Mouse (Mus musculus) kidney, postnatal 10 days (tissue): ENCODE results near the gene Lin7b.

ENCODE experiments used
- DNase-seq: peaks from one replicate; pipeline ENCODE4 v3.0.0; 2021; ENCODE audit warnings: mixed read lengths

Gene Lin7b

GRCm38 (mm10) chr7:45346905-45347304, 23.5 kb downstream of the Lin7b start:
- DNase-seq: no peak

GRCm38 (mm10) chr7:45343543-45343942, 26.8 kb downstream of the Lin7b start:
- DNase-seq: no peak

GRCm38 (mm10) chr7:45342081-45342480, 28.3 kb downstream of the Lin7b start:
- no peak for DNase-seq

- DNase-seq: peak; percentile 84
Observed at GRCm38 (mm10) chr7:45341303-45341702, 29.1 kb downstream of the Lin7b start.

GRCm38 (mm10) chr7:45340669-45341068, 29.7 kb downstream of the Lin7b start:
- peak; percentile 72 for DNase-seq

- DNase-seq: no peak
Observed at GRCm38 (mm10) chr7:45340066-45340442, 30.3 kb downstream of the Lin7b start.

- DNase-seq: peak; percentile 83
Observed at GRCm38 (mm10) chr7:45339410-45340065, 30.8 kb downstream of the Lin7b start.

- peak; percentile 78 for DNase-seq
Observed at GRCm38 (mm10) chr7:45338161-45338911, 32.0 kb downstream of the Lin7b start.

- no peak for DNase-seq
Observed at GRCm38 (mm10) chr7:45337469-45337868, 32.9 kb downstream of the Lin7b start.

GRCm38 (mm10) chr7:45336319-45336718, 34.1 kb downstream of the Lin7b start:
- DNase-seq: no peak

- DNase-seq: no peak
Observed at GRCm38 (mm10) chr7:45335056-45335455, 35.3 kb downstream of the Lin7b start, which contains the start of gene Hrc. Hrc (plus strand) TSS chr7:45335290.

- no peak for DNase-seq
Observed at GRCm38 (mm10) chr7:45334605-45335004, 35.8 kb downstream of the Lin7b start.

GRCm38 (mm10) chr7:45333431-45333982, 36.9 kb downstream of the Lin7b start, which contains the start of gene Trpm4:
Trpm4 (minus strand) TSS chr7:45333780.
- DNase-seq: peak; percentile 94

GRCm38 (mm10) chr7:45332685-45333425, 37.5 kb downstream of the Lin7b start:
- DNase-seq: peak; percentile 76

GRCm38 (mm10) chr7:45331502-45331901, 38.9 kb downstream of the Lin7b start:
- DNase-seq: no peak

- DNase-seq: no peak
Observed at GRCm38 (mm10) chr7:45328841-45329475, 41.4 kb downstream of the Lin7b start.

GRCm38 (mm10) chr7:45325800-45326199, 44.6 kb downstream of the Lin7b start:
- DNase-seq: no peak

GRCm38 (mm10) chr7:45323069-45323468, 47.3 kb downstream of the Lin7b start:
- no peak for DNase-seq

GRCm38 (mm10) chr7:45322245-45322644, 48.1 kb downstream of the Lin7b start:
- no peak for DNase-seq
